Mouse (Mus musculus): ENCODE measurements around the gene Gm10722.
A peak's percentile ranks its signal among the peaks of the same experiment; 100 is the strongest.
"Not testable (repeated sequence)": the region's sequence is repeated elsewhere in the genome, so short reads cannot be mapped to it uniquely, and the experiment has no call there.

Gene Gm10722

DNA sequence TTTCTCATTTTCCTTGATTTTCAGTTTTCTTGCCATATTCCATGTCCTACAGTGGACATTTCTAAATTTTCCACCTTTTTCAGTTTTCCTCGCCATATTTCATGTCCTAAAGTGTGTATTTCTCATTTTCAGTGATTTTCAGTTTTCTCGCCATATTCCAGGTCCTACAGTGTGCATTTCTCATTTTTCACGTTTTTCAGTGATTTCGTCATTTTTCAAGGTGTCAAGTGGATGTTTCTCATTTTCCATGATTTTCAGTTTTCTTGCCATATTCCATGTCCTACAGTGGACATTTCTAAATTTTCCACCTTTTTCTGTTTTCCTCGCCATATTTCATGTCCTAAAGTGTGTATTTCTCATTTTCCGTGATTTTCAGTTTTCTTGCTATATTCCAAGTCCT, 24.9 kb downstream of the Gm10722 start:
- peak; percentile 82 for DNase-seq (ENCODE audit: low spot score)

GRCm38 (mm10) chr9:3026136-3026535, 25.4 kb downstream of the Gm10722 start:
- not testable (repeated sequence) for DNase-seq (ENCODE audit: low spot score)

- DNase-seq (ENCODE audit: low spot score) = not testable (repeated sequence)
These were observed 26.0 kb downstream of the Gm10722 start for GRCm38 (mm10) chr9:3026741-3027140.

- not testable (repeated sequence) for DNase-seq (ENCODE audit: low spot score)
These were observed 26.5 kb downstream of the Gm10722 start for GRCm38 (mm10) chr9:3027200-3027599.

DNA sequence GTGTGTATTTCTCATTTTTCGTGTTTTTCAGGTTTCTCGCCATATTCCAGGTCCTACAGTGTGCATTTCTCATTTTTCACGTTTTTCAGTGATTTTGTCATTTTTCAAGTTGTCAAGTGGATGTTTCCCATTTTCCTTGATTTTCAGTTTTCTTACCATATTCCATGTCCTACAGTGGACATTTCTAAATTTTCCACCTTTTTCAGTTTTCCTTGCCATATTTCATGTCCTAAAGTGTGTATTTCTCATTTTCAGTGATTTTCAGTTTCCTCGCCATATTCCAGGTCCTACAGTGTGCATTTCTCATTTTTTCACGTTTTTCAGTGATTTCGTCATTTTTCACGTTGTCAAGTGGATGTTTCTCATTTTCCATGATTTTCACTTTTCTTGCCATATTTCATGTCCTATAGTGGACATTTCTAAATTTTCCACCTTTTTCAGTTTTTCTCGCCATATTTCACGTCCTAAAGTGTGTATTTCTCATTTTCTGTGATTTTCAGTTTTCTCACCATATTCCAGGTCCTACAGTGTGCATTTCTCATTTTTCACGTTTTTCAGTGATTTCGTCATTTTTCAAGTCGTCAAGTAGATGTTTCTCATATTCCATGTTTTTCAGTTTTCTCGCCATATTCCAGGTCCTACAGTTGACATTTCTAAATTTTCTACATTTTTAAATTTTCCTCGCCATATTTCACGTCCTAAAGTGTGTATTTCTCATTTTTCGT, 28.7 kb downstream of the Gm10722 start:
- peak; percentile 23 for DNase-seq (ENCODE audit: low spot score)

- DNase-seq (ENCODE audit: low spot score) = not testable (repeated sequence)
These were observed 30.1 kb downstream of the Gm10722 start for GRCm38 (mm10) chr9:3030677-3031318.

DNA sequence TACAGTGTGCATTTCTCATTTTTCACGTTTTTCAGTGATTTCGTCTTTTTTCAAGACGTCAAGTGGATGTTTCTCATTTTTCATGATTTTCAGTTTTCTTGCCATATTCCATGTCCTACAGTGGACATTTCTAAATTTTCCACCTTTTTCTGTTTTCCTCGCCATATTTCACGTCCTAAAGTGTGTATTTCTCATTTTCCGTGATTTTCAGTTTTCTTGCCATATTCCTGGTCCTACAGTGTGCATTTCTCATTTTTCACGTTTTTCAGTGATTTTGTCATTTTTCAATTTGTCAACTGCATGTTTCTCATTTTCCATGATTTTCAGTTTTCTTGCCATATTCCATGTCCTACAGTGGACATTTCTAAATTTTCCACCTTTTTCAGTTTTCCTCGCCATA, 33.6 kb downstream of the Gm10722 start, which contains the start of gene Gm17535:
TSS of gene Gm17535 (plus strand) at position 301 of the 400 bp plus-strand sequence.
- DNase-seq (ENCODE audit: low spot score) = not testable (repeated sequence)

- not testable (repeated sequence) for DNase-seq (ENCODE audit: low spot score)
These were observed 35.9 kb downstream of the Gm10722 start, which contains the start of gene Gm10715 for GRCm38 (mm10) chr9:3036577-3036976. Gene Gm10715, plus strand, starts transcription at chr9:3036877.

GRCm38 (mm10) chr9:3038161-3038560, 37.4 kb downstream of the Gm10722 start:
- not testable (repeated sequence) for DNase-seq (ENCODE audit: low spot score)
